ENCODE assay signal across 16 mouse cellular contexts in genomic region chr5:23464743-23465142, GRCm38 (mm10).
"Had no signal": no experiment of that assay in that cellular context is flagged by ENCODE, and none has a peak within 500 bp of the region (broad histone marks: within the 10 kb centered on the region; RNA-seq: fewer than 3 reads in every experiment).

No protein-coding gene starts in this region.

- H3K4me3 ChIP-seq: neural tube, embryonic 13.5 days; neural tube, embryonic 15.5 days; stomach, embryonic 15.5 days had no signal

- H3K9me3 ChIP-seq: neural tube, embryonic 13.5 days; neural tube, embryonic 15.5 days; stomach, embryonic 15.5 days had no signal

- H3K9ac ChIP-seq: neural tube, embryonic 13.5 days; neural tube, embryonic 15.5 days; stomach, embryonic 15.5 days had no signal

- H3K4me1 ChIP-seq: neural tube, embryonic 13.5 days; neural tube, embryonic 15.5 days; stomach, embryonic 15.5 days had no signal

- DNase-seq: retina, postnatal 1 day; right cerebral cortex, adult 18-20 months; right cerebral cortex, postnatal 14 days; right cerebral cortex, postnatal 25 days; right cerebral cortex, postnatal 4 days; spleen, adult 18-20 months; thymus, adult 18-20 months; thymus, adult 2 months; thymus, postnatal 14 days; thymus, postnatal 25 days; thymus, postnatal 36 days; thymus, postnatal 4 days had no signal

- H3K27me3 ChIP-seq: neural tube, embryonic 13.5 days; neural tube, embryonic 15.5 days; stomach, embryonic 15.5 days had no signal

- H3K27ac ChIP-seq: neural tube, embryonic 13.5 days; neural tube, embryonic 15.5 days; stomach, embryonic 15.5 days; stomach, postnatal 0 days had no signal

- H3K4me2 ChIP-seq: neural tube, embryonic 13.5 days; neural tube, embryonic 15.5 days; stomach, embryonic 15.5 days had no signal
